Mouse (Mus musculus): ENCODE data around the gene Gatb. TPM values are rescaled to one million over a fixed set of nuclear protein-coding genes. Genes with fewer than 3 reads are reported as not detected.
A peak's percentile ranks its signal among the peaks of the same experiment; 100 is the strongest.
"Not testable (repeated sequence)": the region's sequence is repeated elsewhere in the genome, so short reads cannot be mapped to it uniquely, and the experiment has no call there.

Gene Gatb
- polyA plus RNA-seq (2017; shearing (Covaris generic)) = 10 to 100 TPM; 14.5 to 21.5 (median 18.3) TPM

DNA sequence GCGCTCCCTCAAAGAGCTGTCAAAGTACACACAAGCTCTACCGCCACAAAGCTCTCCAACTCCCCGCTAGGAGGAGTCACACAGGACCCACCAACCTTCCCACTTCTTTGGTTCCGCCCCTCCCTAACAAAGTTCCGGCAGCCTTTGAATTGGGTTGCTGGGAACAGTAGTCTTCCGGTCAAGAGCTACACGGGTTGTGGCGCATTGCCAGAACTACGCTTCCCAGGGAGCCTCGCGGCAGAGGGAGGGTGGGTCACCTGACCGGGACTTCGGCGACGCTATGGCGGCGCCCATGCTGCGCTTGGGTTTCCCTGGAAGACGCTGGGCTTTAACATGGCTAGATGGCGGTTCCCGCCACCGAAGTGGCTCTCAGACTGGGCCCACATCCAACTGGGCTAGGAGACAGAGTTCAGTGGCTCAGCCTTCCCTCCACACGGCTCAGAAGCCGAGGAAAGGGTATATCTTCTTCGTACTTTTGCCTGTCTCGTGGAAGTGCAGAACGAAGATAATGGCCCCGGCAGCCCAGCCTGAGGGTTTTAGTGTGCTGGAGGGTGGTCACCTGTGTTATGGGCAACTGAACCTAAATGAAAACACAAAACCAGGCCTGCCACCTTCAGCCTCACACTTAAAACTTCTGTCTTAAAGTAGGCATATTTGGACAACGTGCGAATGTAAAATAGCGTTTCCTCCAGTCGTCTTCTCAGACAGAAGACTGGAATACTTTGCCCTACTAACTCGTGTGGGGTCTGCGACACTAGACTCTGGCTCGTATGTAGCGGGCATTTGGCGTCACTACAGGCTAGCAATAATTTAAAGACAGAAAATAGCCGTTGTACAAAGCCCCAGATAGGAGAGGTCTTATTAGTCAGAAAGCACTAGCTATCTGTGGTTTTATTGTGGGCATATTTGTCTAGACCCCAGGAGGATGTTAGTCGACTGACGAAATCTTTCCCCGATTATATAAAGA, at the start of gene Gatb:
Gene Gatb, plus strand, starts transcription at position 256 of the 967 bp plus-strand sequence.
- ATAC-seq = peak; percentile 100

DNA sequence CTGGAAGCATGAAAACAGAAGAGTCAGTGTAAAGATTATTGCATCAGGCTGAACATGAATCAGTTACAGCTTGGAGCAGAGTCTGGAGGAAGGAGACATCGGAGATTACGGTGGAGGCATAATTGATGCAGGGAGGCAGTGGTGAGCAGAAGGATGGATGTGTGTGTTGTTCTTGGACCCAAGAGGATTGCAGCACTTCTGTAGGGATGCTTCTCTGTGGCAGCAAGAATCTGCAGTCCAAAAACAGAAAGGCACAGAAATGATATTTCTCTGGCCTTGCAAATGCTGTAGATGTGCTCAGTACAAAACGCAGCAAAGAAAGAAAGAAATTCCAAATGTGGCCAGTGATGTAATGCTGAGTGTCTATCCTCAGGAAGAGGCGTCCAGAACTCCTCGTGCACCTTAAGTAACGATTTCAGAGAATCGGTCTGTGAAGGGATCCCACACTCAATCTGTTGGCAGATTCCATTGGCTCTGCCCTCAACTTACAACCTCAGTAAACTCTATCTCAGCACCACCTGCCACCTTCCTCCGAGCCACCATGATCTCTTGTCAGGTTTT, 43.2 kb upstream of the Gatb start:
- ATAC-seq = no peak

GRCm38 (mm10) chr3:85532376-85532775, 41.5 kb upstream of the Gatb start:
- ATAC-seq = no peak

GRCm38 (mm10) chr3:85535042-85535441, 38.9 kb upstream of the Gatb start:
- ATAC-seq = no peak

- ATAC-seq = no peak
These were observed 38.0 kb upstream of the Gatb start for GRCm38 (mm10) chr3:85535621-85536520.

- no peak for ATAC-seq
These were observed 31.2 kb upstream of the Gatb start for GRCm38 (mm10) chr3:85542765-85543164.

DNA sequence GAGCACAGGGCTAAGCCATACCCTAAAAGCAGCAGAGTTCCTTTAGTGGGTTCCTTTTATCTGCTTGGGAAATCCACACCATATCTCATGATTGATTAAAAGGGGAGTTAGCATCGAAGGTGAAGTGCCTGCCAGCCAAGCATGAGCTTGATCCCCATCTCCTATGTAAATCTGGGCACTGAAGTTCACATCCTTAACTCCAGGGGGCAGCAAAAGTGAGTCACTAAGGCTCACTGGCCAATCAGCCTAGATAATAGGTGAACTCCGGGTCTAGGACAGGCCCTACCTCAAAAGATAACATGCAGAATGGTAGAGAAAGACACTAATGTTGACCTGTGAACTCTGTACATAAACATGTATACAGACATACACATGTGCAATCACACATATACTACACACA, 30.3 kb upstream of the Gatb start:
- ATAC-seq = no peak

GRCm38 (mm10) chr3:85550312-85550711, 23.6 kb upstream of the Gatb start:
- no peak for ATAC-seq

DNA sequence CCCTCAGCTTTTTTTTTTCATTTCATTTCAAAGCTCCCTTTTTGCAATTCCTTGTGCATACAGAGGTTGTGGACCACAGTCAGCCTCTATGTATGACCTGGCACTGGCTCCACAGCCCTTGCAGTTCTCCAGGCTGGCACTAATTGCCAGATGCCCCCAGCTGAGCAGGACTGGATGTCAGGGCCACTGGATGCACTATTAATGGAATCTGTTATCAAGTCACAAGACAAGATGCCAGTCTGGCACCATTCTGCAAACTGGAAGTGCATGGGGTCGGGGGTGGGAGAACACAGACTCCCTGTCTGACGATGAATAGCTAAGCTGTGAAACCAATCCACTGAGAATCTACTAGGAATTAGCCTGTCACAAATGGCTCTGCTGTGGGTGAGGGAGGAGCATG, 22.6 kb upstream of the Gatb start:
- ATAC-seq = no peak

GRCm38 (mm10) chr3:85553731-85554277, 20.1 kb upstream of the Gatb start:
- no peak for ATAC-seq

GRCm38 (mm10) chr3:85564603-85565002, 9.3 kb upstream of the Gatb start:
- ATAC-seq = no peak

DNA sequence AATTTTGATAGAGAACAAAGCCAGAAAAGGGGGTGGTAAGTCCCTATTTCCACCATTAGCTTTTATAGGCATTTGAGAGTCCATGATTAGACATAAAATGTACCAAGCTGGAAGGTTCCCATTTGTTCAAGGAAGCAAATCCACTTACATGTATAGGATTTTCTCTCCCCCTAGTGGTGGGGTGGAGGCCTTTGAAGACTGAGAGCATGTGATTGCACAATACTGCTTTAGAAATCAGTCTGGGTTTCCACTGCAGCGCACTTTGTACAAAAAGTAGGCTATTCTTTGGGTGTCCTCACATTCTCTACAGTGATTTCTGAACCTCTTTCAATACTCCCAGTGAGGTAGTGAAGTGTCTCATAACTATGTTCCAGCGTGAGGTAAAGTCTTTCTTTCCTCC, 2.6 kb upstream of the Gatb start:
- ATAC-seq = no peak

- ATAC-seq = not testable (repeated sequence)
These were observed 1.4 kb upstream of the Gatb start for GRCm38 (mm10) chr3:85572502-85572901.

DNA sequence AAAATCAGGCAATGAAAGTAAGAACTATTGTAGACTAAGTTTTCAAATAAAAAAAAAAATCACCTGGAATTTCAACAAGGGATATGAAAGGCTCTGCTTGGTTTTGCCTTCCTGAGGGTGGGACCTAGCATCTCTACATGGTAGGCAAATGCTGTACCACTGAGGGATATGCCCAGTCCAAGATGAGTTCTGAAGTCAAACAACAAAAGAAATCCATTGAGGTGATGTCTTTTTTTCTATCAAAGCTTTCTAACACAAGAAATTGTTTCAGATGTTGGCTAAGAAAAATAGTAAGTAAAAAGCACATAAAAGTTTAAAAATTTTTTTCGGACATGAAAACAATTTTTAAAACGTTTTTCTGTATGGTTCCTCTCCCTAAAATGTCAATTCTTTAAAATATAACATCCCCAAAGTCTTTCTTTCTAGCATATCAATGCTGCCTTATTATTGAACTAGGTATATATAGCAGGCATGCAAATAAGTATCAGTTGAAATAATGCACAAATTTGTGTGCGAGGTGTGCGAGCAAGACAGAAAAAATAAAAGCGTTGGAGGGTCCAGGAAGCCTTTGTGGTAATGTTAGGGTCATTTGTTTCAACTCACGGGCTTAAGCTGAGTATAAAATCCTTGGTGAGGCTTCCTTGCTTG, 579 bp upstream of the Gatb start:
- peak; percentile 4 for ATAC-seq

DNA sequence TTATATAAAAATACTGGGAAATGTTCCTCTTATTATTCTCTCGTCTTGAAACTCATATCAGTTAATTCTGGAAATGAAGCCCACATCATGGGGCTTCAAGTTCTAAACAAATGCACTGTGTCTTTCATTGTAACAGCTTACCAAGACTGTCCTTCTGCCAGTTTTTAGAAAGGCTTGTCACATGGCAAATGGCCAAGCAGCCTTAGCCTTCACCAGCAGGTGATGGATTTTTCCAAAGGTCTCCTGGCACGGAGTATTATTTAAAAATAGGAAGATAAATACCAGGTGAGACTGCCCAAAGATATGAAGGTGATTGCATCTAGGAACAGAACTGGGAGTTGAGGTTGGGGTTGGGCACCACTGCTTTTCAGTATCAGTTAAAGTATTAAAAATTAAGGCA, 8.8 kb downstream of the Gatb start:
- no peak for ATAC-seq

GRCm38 (mm10) chr3:85583194-85583593, 9.3 kb downstream of the Gatb start:
- no peak for ATAC-seq

DNA sequence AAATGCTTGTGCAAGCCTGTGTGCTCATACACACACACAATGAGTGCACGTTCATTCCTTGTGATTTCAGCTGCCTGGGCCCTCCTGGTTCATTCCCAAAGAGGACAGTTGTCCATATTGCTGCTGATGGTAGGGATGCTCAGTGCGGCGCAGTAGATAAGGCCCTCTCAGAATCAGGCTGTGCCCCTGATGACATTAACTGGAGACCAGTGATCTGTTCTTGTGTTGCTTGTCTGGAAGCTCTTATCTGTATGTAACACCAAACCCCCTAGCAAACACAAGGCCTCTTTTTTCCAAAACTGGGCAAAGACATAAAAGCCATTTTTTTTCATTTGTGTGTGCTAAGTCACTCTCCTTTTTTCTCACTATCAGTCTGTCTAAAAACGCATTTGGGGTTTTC, 11.0 kb downstream of the Gatb start:
- ATAC-seq = no peak

DNA sequence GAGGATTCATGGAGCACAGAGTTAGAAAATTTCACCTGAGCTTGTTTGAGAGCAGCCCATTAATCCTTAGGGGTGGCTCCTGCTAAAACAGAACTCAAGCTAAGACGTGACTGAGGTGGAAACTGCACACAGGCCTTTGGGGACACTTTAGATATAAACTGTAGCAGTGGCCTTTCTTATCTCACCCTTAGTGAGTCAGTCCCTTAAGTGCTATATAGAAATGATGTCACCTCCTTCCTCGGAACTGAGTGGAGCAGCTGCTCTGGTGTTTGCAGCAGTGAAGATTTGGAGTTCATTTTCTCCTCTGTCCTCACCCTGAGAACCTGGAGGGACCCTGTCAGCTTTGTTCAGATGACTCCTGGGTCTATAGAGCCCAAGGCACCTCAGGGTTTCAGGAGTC, 14.8 kb downstream of the Gatb start:
- ATAC-seq = no peak

GRCm38 (mm10) chr3:85590090-85590754, 16.3 kb downstream of the Gatb start:
- ATAC-seq = no peak

GRCm38 (mm10) chr3:85592067-85592466, 18.1 kb downstream of the Gatb start:
- no peak for ATAC-seq

DNA sequence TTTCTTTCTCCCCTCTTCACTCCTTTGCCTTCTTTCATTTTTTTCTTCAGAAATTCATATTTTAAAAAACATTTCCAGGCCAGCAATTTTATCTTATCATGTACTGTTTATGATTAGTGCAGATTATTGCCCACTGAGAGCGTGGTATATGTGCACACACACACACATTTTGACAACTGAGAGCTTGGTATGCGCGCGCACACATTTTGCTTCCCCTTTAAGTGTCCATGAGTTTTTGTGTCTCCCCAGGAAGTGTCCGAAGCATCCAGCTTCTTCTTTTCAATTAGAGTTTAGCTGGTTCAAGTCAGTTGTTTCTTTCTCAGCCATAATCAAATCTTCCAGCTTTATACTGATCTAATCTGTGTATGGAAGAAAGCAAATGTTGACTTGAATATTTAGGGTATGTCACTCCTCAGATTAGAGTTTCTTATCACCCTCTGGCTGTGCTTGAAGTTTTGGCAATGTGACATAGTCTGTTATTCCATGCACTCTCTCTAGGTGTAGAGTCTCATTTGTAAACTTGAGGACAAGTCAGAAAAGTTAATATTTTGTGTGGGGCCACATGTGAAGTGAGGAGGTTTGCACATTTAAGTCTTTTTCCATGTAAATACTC, 18.8 kb downstream of the Gatb start:
- ATAC-seq = no peak
